Mouse (Mus musculus) forebrain, embryonic 14.5 days (tissue): Measurements from ENCODE around the gene Tob1. TPM values are rescaled to one million over a fixed set of nuclear protein-coding genes. Genes with fewer than 3 reads are reported as not detected.

ENCODE experiments used
- ATAC-seq: fragments of 200-750 bp; cut with Nextera tagmentation; 2 replicates; pipeline ENCODE4 v1.8.0; 2017; ENCODE audit warnings: mild to moderate bottlenecking, moderate library complexity
- DNase-seq: peaks from one replicate; pipeline ENCODE4 v3.0.0-alpha.2; 2015; ENCODE audit warnings: low spot score
- H3K27ac ChIP-seq: fragments of 300-500 bp; sonication (generic); 2 replicates; pipeline ENCODE4 v1.5.1; 2014; ENCODE audit warnings: low read depth, mild to moderate bottlenecking, control low read depth, low read length, moderate library complexity
- H3K27me3 ChIP-seq: fragments of 300-500 bp; sonication (generic); replicated peaks from 2 replicates; pipeline ENCODE4 v1.6.1; 2014; ENCODE audit warnings: low read length, control low read depth, mixed read lengths; ENCODE audit not compliant: control insufficient read depth, insufficient read depth
- H3K36me3 ChIP-seq: fragments of 300-500 bp; sonication (generic); 2 replicates; pipeline ENCODE4 v1.6.1; 2014; ENCODE audit warnings: low read length, control low read depth; ENCODE audit not compliant: control insufficient read depth, insufficient read depth
- H3K4me1 ChIP-seq: fragments of 300-500 bp; sonication (generic); 2 replicates; pipeline ENCODE4 v1.6.1; 2014; ENCODE audit warnings: antibody characterized with exemption, low read length, control low read depth; ENCODE audit not compliant: control insufficient read depth, insufficient read depth
- H3K4me2 ChIP-seq: fragments of 300-500 bp; sonication (generic); 2 replicates; pipeline ENCODE4 v1.6.1; 2014; ENCODE audit warnings: mild to moderate bottlenecking, control low read depth, low read length
- H3K4me3 ChIP-seq: fragments of 300-500 bp; sonication (generic); 2 replicates; pipeline ENCODE4 v1.5.1; 2014; ENCODE audit warnings: low read depth, low read length, control low read depth
- H3K9ac ChIP-seq: fragments of 300-500 bp; sonication (generic); 2 replicates; pipeline ENCODE4 v1.6.1; 2014; ENCODE audit warnings: mild to moderate bottlenecking, low read length, control low read depth, moderate library complexity
- H3K9me3 ChIP-seq: fragments of 300-500 bp; sonication (generic); replicated peaks from 2 replicates; pipeline ENCODE4 v1.6.1; 2016; ENCODE audit warnings: low read length, control low read depth, mixed read lengths; ENCODE audit not compliant: control insufficient read depth
- WGBS: fragments of 180-500 bp; shearing (Covaris S2); extraction: QIAGEN DNeasy Blood & Tissue Kit; methylation state at CpG from one replicate; pipeline ENCODE4 v1.1.7; 2014; 5-methylcytosine and 5-hydroxymethylcytosine counted together
- polyA plus RNA-seq: library from polyadenylated mRNA; unstranded; fragments of >200 nt; fragmentation: Nextera tagmentation; extraction: Ambion mirVana; gene quantifications from 2 replicates; pipeline ENCODE4 v1.2.1, GENCODE M21; 2014

Gene Tob1
- polyA plus RNA-seq, 1 experiment from 2014 or later = 32.4 TPM

DNA sequence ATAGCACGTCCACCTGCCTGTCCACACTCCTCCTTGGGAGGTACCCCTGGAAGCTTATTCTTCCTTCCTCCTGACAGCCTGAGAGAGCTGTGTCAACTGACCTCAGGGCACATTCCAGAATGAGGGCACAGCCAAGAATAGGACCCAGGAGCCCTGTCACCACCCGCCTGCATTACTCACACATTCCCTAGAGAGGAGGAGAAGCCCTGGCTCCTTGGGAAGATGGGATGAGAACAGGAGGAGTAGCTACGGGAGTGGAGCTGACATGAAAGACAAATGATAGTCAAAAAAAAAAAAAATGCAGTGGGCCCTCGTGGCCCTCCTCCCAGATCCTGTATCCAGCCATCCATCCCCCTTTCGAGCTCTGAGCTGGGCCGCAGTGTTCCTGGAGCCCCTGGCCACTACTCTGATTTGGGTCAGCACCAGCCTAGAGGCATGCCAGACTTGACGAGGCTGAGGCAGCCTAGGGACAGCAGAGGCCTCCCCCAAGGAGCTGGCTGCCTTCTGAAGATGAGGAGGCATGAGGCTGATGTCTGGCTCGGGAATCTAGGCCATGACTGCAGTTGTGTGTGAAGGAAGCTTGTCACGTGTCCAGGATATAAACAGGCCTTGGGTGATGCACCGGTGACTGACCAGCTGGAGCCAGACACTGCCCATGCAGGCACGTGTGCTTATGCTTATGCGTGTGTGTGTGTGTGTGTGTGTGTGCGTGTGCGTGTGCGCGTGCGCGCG is 20.7 kb downstream of the Tob1 start:
- DNase-seq = no peak
- H3K4me1 ChIP-seq = peaks cover 4% of the 10 kb centered on the region; the same call in 1 of the 2 replicates
- H3K9me3 ChIP-seq = no peaks in the 10 kb centered on the region
- no peak overlapping the region for H3K4me3 ChIP-seq
- H3K27me3 ChIP-seq = no peaks in the 10 kb centered on the region
- no peaks in the 10 kb centered on the region for H3K36me3 ChIP-seq
- no peak overlapping the region for H3K9ac ChIP-seq
- no peak overlapping the region for H3K4me2 ChIP-seq
- no peak overlapping the region for H3K27ac ChIP-seq
- ATAC-seq = no peak
- 86% methylated on average over 19 of the region's 19 CpGs for WGBS

- Histone ChIP-seq H3K9ac (no peak overlapping the region), H3K4me3 (no peak overlapping the region), H3K4me2 (no peak overlapping the region), H3K9me3 (no peaks in the 10 kb centered on the region), H3K27me3 (no peaks in the 10 kb centered on the region), H3K4me1 (peaks cover 2% of the 10 kb centered on the region; the same call in 1 of the 2 replicates), H3K27ac (no peak overlapping the region), H3K36me3 (no peaks in the 10 kb centered on the region)
- ATAC-seq (no peak), DNase-seq (no peak)
- 50% methylated on average over 6 of the region's 6 CpGs for WGBS
These were observed 22.2 kb downstream of the Tob1 start for GRCm38 (mm10) chr11:94233405-94233804.

DNA sequence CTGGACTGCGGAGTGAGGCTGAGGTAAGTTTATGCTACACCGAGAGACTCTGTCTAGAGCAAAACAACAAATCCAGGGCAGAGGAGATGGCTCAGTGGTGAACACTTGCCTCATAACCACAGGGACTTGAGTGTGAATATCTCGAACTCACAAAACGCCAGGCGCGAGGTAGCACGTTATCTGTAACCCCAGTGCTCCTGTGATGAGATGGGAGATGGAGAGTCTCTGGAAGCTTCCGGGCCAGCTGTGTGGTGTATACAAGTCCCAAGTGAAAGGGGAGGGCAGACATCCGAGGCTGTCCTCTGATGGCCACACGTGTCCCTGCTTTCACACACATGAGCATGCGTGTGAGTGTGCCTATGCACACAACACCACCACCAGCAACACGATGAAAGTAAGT is 23.1 kb downstream of the Tob1 start:
- no peaks in the 10 kb centered on the region for H3K4me1 ChIP-seq
- H3K27ac ChIP-seq = no peak overlapping the region
- DNase-seq (no peak), ATAC-seq (no peak)
- H3K4me3 ChIP-seq = no peak overlapping the region
- no peaks in the 10 kb centered on the region for H3K27me3 ChIP-seq
- WGBS = 91% methylated on average over 12 of the region's 12 CpGs
- no peaks in the 10 kb centered on the region for H3K36me3 ChIP-seq
- H3K9ac ChIP-seq = no peak overlapping the region
- no peak overlapping the region for H3K4me2 ChIP-seq
- no peaks in the 10 kb centered on the region for H3K9me3 ChIP-seq

DNA sequence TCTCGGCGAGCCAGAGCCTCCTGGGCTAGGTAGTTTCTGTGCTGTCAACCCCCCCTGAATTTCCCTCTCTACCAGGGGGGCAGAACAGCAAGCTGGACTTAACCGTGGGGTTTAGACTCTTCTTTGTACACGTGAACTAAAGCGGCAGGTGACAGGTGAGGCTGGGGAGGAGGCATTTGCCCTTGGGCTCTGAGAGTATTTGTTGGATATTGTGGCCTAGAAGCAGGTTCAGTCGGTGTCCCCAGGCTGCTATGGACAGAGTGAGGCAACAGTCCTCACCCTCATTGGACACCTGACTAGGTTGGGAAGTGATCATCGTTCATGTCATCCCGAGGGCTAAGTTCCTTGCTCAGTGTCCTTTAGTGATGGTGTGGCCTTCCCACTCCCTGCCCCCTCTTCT is 23.6 kb downstream of the Tob1 start:
- H3K9me3 ChIP-seq = no peaks in the 10 kb centered on the region
- no peak overlapping the region for H3K9ac ChIP-seq
- H3K4me3 ChIP-seq = no peak overlapping the region
- H3K4me2 ChIP-seq = no peak overlapping the region
- H3K36me3 ChIP-seq = no peaks in the 10 kb centered on the region
- no peaks in the 10 kb centered on the region for H3K4me1 ChIP-seq
- ATAC-seq = no peak
- 92% methylated on average over 8 of the region's 8 CpGs for WGBS
- H3K27me3 ChIP-seq = no peaks in the 10 kb centered on the region
- DNase-seq = no peak
- no peak overlapping the region for H3K27ac ChIP-seq

DNA sequence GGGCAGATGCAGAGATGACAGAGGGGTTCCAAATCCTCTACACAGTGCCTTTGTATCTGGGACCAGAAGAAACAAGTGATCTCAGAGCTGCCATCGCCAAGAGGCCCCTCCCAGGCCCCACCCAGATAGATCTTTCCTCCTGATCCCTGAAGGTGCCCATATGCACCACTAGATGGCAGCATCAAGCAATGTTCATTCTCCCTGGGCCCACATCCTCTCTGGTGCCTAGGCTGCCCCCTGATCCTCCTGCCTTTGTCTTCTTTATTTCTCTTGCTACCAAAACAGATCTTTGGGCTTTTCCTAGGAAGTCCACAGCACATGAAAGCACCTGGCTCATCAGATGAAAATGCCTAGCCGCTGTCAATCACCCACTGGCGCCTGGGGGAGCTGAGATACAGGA is 24.8 kb downstream of the Tob1 start:
- WGBS = 17% methylated on average over 3 of the region's 3 CpGs
- H3K4me2 ChIP-seq = no peak overlapping the region

GRCm38 (mm10) chr11:94238786-94239185 is 27.5 kb downstream of the Tob1 start:
- no peak overlapping the region for H3K4me3 ChIP-seq
- H3K4me2 ChIP-seq = no peak overlapping the region
- no peaks in the 10 kb centered on the region for H3K27me3 ChIP-seq
- no peak overlapping the region for H3K27ac ChIP-seq
- no peak for ATAC-seq
- peaks cover 15% of the 10 kb centered on the region for H3K4me1 ChIP-seq
- 94% methylated on average over 8 of the region's 8 CpGs for WGBS
- H3K36me3 ChIP-seq = no peaks in the 10 kb centered on the region
- H3K9ac ChIP-seq = no peak overlapping the region
- no peak for DNase-seq
- no peaks in the 10 kb centered on the region for H3K9me3 ChIP-seq

More for the DNA sequence above, 24.8 kb downstream of the Tob1 start:
- DNase-seq (peak; percentile 93), ATAC-seq (peak; percentile 95)
- Histone ChIP-seq H3K4me3 (no peak overlapping the region), H3K4me1 (no peaks in the 10 kb centered on the region), H3K9ac (peak overlapping the region; percentile 13; the same call in 1 of the 2 replicates), H3K27me3 (no peaks in the 10 kb centered on the region), H3K27ac (peak overlapping the region; percentile 15; the same call in 1 of the 2 replicates), H3K9me3 (no peaks in the 10 kb centered on the region), H3K36me3 (no peaks in the 10 kb centered on the region)

DNA sequence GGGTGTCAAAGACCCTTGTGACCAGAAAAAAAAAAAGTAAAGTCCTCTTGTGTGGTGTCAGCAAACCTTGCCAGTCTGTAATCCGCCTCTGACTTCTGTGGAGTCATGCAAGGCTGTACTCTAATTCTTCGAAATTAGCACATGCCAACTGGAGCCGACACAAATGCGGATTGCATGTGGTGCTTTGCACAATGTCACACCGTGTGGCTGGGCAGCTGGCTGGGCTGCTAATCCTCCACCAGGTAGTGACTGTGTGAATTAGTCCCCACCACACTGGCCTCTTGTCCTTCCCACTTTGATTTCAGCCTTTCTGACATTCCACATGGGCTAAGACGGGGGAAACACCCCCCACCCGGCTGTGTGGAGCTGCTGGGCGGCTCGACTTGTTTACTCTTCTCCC is 28.5 kb downstream of the Tob1 start:
- H3K9ac ChIP-seq = no peak overlapping the region
- no peak overlapping the region; the same call in 1 of the 2 replicates for H3K27ac ChIP-seq
- H3K27me3 ChIP-seq = no peaks in the 10 kb centered on the region
- DNase-seq = peak; percentile 47
- H3K9me3 ChIP-seq = no peaks in the 10 kb centered on the region
- H3K4me3 ChIP-seq = no peak overlapping the region
- peaks cover 19% of the 10 kb centered on the region for H3K4me1 ChIP-seq
- peak; percentile 24; the same call in 1 of the 2 replicates for ATAC-seq
- 20% methylated on average over 9 of the region's 9 CpGs for WGBS
- H3K4me2 ChIP-seq = no peak overlapping the region
- no peaks in the 10 kb centered on the region for H3K36me3 ChIP-seq

DNA sequence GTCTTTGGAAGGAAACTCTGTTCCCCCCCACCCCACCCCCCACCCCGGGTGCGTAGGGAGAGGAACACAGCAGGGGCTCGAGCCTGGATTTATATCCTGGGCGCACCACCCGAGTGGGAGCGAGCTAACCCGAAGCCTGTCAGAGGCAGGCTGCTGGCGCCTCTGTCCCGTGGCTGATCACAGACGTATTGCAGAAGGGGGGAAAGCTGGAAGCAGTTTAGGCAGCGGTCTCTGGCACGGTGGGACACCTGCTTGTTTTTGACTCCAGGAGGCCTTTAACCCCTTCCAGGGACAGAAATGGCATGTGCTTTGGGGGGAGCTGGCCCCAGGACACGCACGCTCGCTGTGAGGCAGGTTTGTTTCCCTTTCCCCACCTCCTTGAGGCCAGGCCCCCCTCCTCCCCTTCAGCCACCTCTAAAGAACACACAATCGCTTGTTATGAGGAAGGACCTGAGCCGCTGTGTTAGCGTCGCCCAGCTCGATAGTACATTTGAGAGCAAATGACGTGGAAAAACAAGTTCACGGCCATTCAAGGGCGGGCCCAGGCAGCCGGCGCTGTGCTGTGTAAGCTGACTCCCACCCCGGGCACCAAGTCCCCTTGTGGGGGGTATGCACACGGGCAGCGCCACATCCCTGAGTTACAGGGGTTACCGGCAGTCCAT is 31.6 kb downstream of the Tob1 start:
- no peaks in the 10 kb centered on the region for H3K36me3 ChIP-seq
- peak overlapping the region; percentile 39 for H3K27ac ChIP-seq
- 2% methylated on average over 29 of the region's 29 CpGs for WGBS
- peak overlapping the region; percentile 47 for H3K4me2 ChIP-seq
- H3K27me3 ChIP-seq = no peaks in the 10 kb centered on the region
- H3K9me3 ChIP-seq = no peaks in the 10 kb centered on the region
- peak; percentile 24 for ATAC-seq
- H3K4me1 ChIP-seq = peaks cover 33% of the 10 kb centered on the region
- peak overlapping the region; percentile 17 for H3K4me3 ChIP-seq
- peak overlapping the region; percentile 54 for H3K9ac ChIP-seq
- DNase-seq = peak; percentile 39
